Mouse (Mus musculus) lung, postnatal 0 days (tissue): ENCODE measurements around the gene Metrn. TPM values are rescaled to one million over a fixed set of nuclear protein-coding genes. Genes with fewer than 3 reads are reported as not detected.

Source experiments
- ATAC-seq: fragments of 200-750 bp; cut with Nextera tagmentation; 2 replicates; pipeline ENCODE4 v1.8.0; 2017; ENCODE audit warnings: moderate library complexity
- DNase-seq: peaks from one replicate; pipeline ENCODE4 v3.0.0-alpha.2; 2016; ENCODE audit warnings: low spot score
- H3K27ac ChIP-seq: fragments of 300-500 bp; sonication (generic); 2 replicates; pipeline ENCODE4 v1.5.1; 2014; ENCODE audit warnings: antibody characterized with exemption, mild to moderate bottlenecking, low read length, mixed read lengths
- H3K27me3 ChIP-seq: fragments of 300-500 bp; sonication (generic); replicated peaks from 2 replicates; pipeline ENCODE4 v1.6.1; 2014; ENCODE audit warnings: low read length, mixed read lengths; ENCODE audit not compliant: insufficient read depth
- H3K36me3 ChIP-seq: fragments of 300-500 bp; sonication (generic); 2 replicates; pipeline ENCODE4 v1.6.1; 2014; ENCODE audit warnings: low read length, mixed read lengths; ENCODE audit not compliant: insufficient read depth
- H3K4me1 ChIP-seq: fragments of 300-500 bp; sonication (generic); 2 replicates; pipeline ENCODE4 v1.6.1; 2014; ENCODE audit warnings: antibody characterized with exemption, low read depth, low read length, mixed read lengths; ENCODE audit not compliant: insufficient read depth
- H3K4me2 ChIP-seq: fragments of 300-500 bp; sonication (generic); replicated peaks from 2 replicates; pipeline ENCODE4 v1.6.1; 2014; ENCODE audit warnings: low read depth, mild to moderate bottlenecking, low read length, moderate library complexity, mixed read lengths
- H3K4me3 ChIP-seq: fragments of 300-500 bp; sonication (generic); 2 replicates; pipeline ENCODE4 v1.5.1; 2014; ENCODE audit warnings: low read depth, low read length
- H3K9ac ChIP-seq: fragments of 300-500 bp; sonication (generic); replicated peaks from 2 replicates; pipeline ENCODE4 v1.6.1; 2014; ENCODE audit warnings: low read depth, mild to moderate bottlenecking
- H3K9me3 ChIP-seq: fragments of 300-500 bp; sonication (generic); 2 replicates; pipeline ENCODE4 v1.6.1; 2016; ENCODE audit warnings: low read length, mixed read lengths
- CTCF ChIP-seq: IDR thresholded peaks from 2 replicates; pipeline ENCODE4 v1.5.1; 2016; ENCODE audit warnings: antibody characterized with exemption, mild to moderate bottlenecking
- EP300 ChIP-seq: IDR thresholded peaks from 2 replicates; pipeline ENCODE4 v1.6.1; 2016; ENCODE audit warnings: antibody characterized with exemption, mild to moderate bottlenecking, control low read depth
- WGBS: fragments of 180-500 bp; shearing (Covaris S2); extraction: QIAGEN DNeasy Blood & Tissue Kit; methylation state at CpG from one replicate; pipeline ENCODE4 v1.1.7; 2014; 5-methylcytosine and 5-hydroxymethylcytosine counted together
- polyA plus RNA-seq: library from polyadenylated mRNA; unstranded; fragments of >200 nt; fragmentation: Nextera tagmentation; extraction: Ambion mirVana; gene quantifications from 2 replicates; pipeline ENCODE4 v1.2.1, GENCODE M21; 2015

Gene Metrn
- polyA plus RNA-seq, 1 experiment from 2014 or later = 19.1 TPM

- H3K27me3 ChIP-seq = no peaks in the 10 kb centered on the region
- 0 out of 2 replicates have a peak, but pooled peaks cover 11% of the 10 kb centered on the region for H3K36me3 ChIP-seq
- peak within 1 kb of the TSS; percentile 86 for H3K27ac ChIP-seq
- H3K9me3 ChIP-seq = no peaks in the 10 kb centered on the region
- peak within 1 kb of the TSS; percentile 50 for H3K9ac ChIP-seq
- peak; percentile 60 for TF ChIP-seq CTCF
- no peak for TF ChIP-seq EP300
- H3K4me1 ChIP-seq = peaks cover 35% of the 10 kb centered on the region
- DNase-seq = peak; percentile 87
- H3K4me2 ChIP-seq = peak within 1 kb of the TSS; percentile 85
- WGBS = 1% methylated on average over 32 of the region's 32 CpGs
- peak; percentile 13 for ATAC-seq
- peak within 1 kb of the TSS; percentile 52 for H3K4me3 ChIP-seq
Measured at GRCm38 (mm10) chr17:25828712-25829557, 32.0 kb upstream of the Metrn start, which contains the start of gene Jmjd8. TSS of gene Jmjd8 (plus strand) at chr17:25828867.

GRCm38 (mm10) chr17:25828223-25828594 lies 31.3 kb upstream of the Metrn start:
- Histone ChIP-seq H3K9me3 (no peaks in the 10 kb centered on the region), H3K27ac (no peak overlapping the region; the same call in 1 of the 2 replicates), H3K4me3 (peak overlapping the region; percentile 52; the same call in 1 of the 2 replicates), H3K4me2 (peak overlapping the region; percentile 85), H3K4me1 (peaks cover 35% of the 10 kb centered on the region), H3K9ac (0 out of 2 replicates have a peak overlapping the region, but pooled peaks have one; percentile 8), H3K36me3 (0 out of 2 replicates have a peak, but pooled peaks cover 11% of the 10 kb centered on the region), H3K27me3 (no peaks in the 10 kb centered on the region)
- DNase-seq = no peak
- WGBS = 72% methylated on average over 8 of the region's 8 CpGs
- no peak for ATAC-seq
- no peak for TF ChIP-seq CTCF
- TF ChIP-seq EP300 = no peak

GRCm38 (mm10) chr17:25827546-25828222 lies 30.7 kb upstream of the Metrn start:
- 90% methylated on average over 22 of the region's 22 CpGs for WGBS

GRCm38 (mm10) chr17:25827011-25827410 lies 30.1 kb upstream of the Metrn start:
- no peak for DNase-seq
- H3K4me1 ChIP-seq = peaks cover 32% of the 10 kb centered on the region
- no peak overlapping the region for H3K4me3 ChIP-seq
- TF ChIP-seq CTCF = no peak
- no peak for TF ChIP-seq EP300
- H3K4me2 ChIP-seq = no peak overlapping the region
- no peak for ATAC-seq
- WGBS = 92% methylated on average over 13 of the region's 13 CpGs
- no peaks in the 10 kb centered on the region for H3K9me3 ChIP-seq
- H3K9ac ChIP-seq = no peak overlapping the region
- no peaks in the 10 kb centered on the region for H3K27me3 ChIP-seq
- no peak overlapping the region for H3K27ac ChIP-seq
- 0 out of 2 replicates have a peak, but pooled peaks cover 11% of the 10 kb centered on the region for H3K36me3 ChIP-seq

More at GRCm38 (mm10) chr17:25827546-25828222, 30.7 kb upstream of the Metrn start:
- Histone ChIP-seq H3K4me1 (peaks cover 35% of the 10 kb centered on the region), H3K4me2 (no peak overlapping the region), H3K36me3 (0 out of 2 replicates have a peak, but pooled peaks cover 11% of the 10 kb centered on the region), H3K9me3 (no peaks in the 10 kb centered on the region), H3K9ac (no peak overlapping the region), H3K27me3 (no peaks in the 10 kb centered on the region), H3K27ac (no peak overlapping the region; the same call in 1 of the 2 replicates), H3K4me3 (no peak overlapping the region)
- no peak for TF ChIP-seq EP300
- TF ChIP-seq CTCF = no peak
- DNase-seq = no peak
- ATAC-seq = no peak

GRCm38 (mm10) chr17:25825984-25826570 lies 29.1 kb upstream of the Metrn start:
- H3K27me3 ChIP-seq = no peaks in the 10 kb centered on the region
- ATAC-seq = no peak
- 95% methylated on average over 26 of the region's 27 CpGs for WGBS

GRCm38 (mm10) chr17:25825311-25825710 lies 28.4 kb upstream of the Metrn start:
- no peak overlapping the region for H3K4me3 ChIP-seq
- TF ChIP-seq EP300 = no peak
- no peak for TF ChIP-seq CTCF
- 86% methylated on average over 6 of the region's 6 CpGs for WGBS
- no peaks in the 10 kb centered on the region for H3K27me3 ChIP-seq
- no peak overlapping the region for H3K9ac ChIP-seq
- no peak overlapping the region for H3K4me2 ChIP-seq
- H3K27ac ChIP-seq = no peak overlapping the region
- H3K36me3 ChIP-seq = 0 out of 2 replicates have a peak, but pooled peaks cover 6% of the 10 kb centered on the region
- no peaks in the 10 kb centered on the region for H3K9me3 ChIP-seq
- DNase-seq (no peak), ATAC-seq (no peak)
- H3K4me1 ChIP-seq = peaks cover 21% of the 10 kb centered on the region; the same call in 1 of the 2 replicates

More at GRCm38 (mm10) chr17:25825984-25826570, 29.1 kb upstream of the Metrn start:
- Histone ChIP-seq H3K9ac (no peak overlapping the region), H3K4me3 (no peak overlapping the region), H3K4me1 (peaks cover 22% of the 10 kb centered on the region; the same call in 1 of the 2 replicates), H3K36me3 (0 out of 2 replicates have a peak, but pooled peaks cover 11% of the 10 kb centered on the region), H3K9me3 (no peaks in the 10 kb centered on the region), H3K27ac (no peak overlapping the region), H3K4me2 (no peak overlapping the region)
- TF ChIP-seq CTCF = no peak
- no peak for TF ChIP-seq EP300
- no peak for DNase-seq
